Mouse (Mus musculus): Measurements from ENCODE around the gene Olfr1419. TPM values are rescaled to one million over a fixed set of nuclear protein-coding genes. Genes with fewer than 3 reads are reported as not detected.
A peak's percentile ranks its signal among the peaks of the same experiment; 100 is the strongest.
"Not testable (repeated sequence)": the region's sequence is repeated elsewhere in the genome, so short reads cannot be mapped to it uniquely, and the experiment has no call there.

Gene Olfr1419
- polyA plus RNA-seq (2015; fragmentation: Nextera tagmentation; extraction: Ambion mirVana) = not detected in 2 replicates

GRCm38 (mm10) chr19:11875006-11875405 lies at the start of gene Olfr1419:
Gene Olfr1419, minus strand, starts transcription at chr19:11875106.
- H3K4me2 ChIP-seq (ENCODE audit: low read length) = no peak within 1 kb of the TSS
- H3K27me3 ChIP-seq (replicated peaks; ENCODE audit: control insufficient read depth, insufficient read depth, low read length) = no peaks in the 10 kb centered on the region
- 53% methylated on average over 1 of the region's 1 CpGs for WGBS
- no peaks in the 10 kb centered on the region for H3K36me3 ChIP-seq (ENCODE audit: control insufficient read depth, insufficient read depth, low read length)
- H3K9me3 ChIP-seq (ENCODE audit: control insufficient read depth, low read length) = no peaks in the 10 kb centered on the region
- H3K27ac ChIP-seq (ENCODE audit: low read depth, low read length) = no peak within 1 kb of the TSS
- no peak within 1 kb of the TSS for H3K9ac ChIP-seq (ENCODE audit: low read depth, low read length)
- ATAC-seq = no peak
- no peak within 1 kb of the TSS for H3K4me3 ChIP-seq (ENCODE audit: low read length)
- no peaks in the 10 kb centered on the region for H3K4me1 ChIP-seq (ENCODE audit: control insufficient read depth, insufficient read depth, low read depth, low read length)

- not testable (repeated sequence) for H3K4me2 ChIP-seq (ENCODE audit: low read length); H3K4me1 ChIP-seq (ENCODE audit: control insufficient read depth, insufficient read depth, low read depth, low read length); ATAC-seq; H3K4me3 ChIP-seq (ENCODE audit: low read length); H3K9me3 ChIP-seq (ENCODE audit: control insufficient read depth, low read length); H3K9ac ChIP-seq (ENCODE audit: low read depth, low read length); H3K27ac ChIP-seq (ENCODE audit: low read depth, low read length); H3K27me3 ChIP-seq (replicated peaks; ENCODE audit: control insufficient read depth, insufficient read depth, low read length)
- H3K36me3 ChIP-seq (ENCODE audit: control insufficient read depth, insufficient read depth, low read length) = peaks cover 31% of the 10 kb centered on the region
- 97% methylated on average over 2 of the region's 2 CpGs for WGBS
Measured at GRCm38 (mm10) chr19:11922515-11922914, 47.6 kb upstream of the Olfr1419 start.

- Histone ChIP-seq H3K36me3 (ENCODE audit: control insufficient read depth, insufficient read depth, low read length) (peaks cover 30% of the 10 kb centered on the region), H3K9ac (ENCODE audit: low read depth, low read length) (no peak overlapping the region), H3K9me3 (ENCODE audit: control insufficient read depth, low read length) (no peaks in the 10 kb centered on the region), H3K27me3 (replicated peaks; ENCODE audit: control insufficient read depth, insufficient read depth, low read length) (no peaks in the 10 kb centered on the region), H3K27ac (ENCODE audit: low read depth, low read length) (no peak overlapping the region), H3K4me1 (ENCODE audit: control insufficient read depth, insufficient read depth, low read depth, low read length) (no peaks in the 10 kb centered on the region), H3K4me3 (ENCODE audit: low read length) (no peak overlapping the region), H3K4me2 (ENCODE audit: low read length) (no peak overlapping the region)
- WGBS = 97% methylated on average over 1 of the region's 1 CpGs
- ATAC-seq = no peak
Measured at GRCm38 (mm10) chr19:11922068-11922467, 47.2 kb upstream of the Olfr1419 start.

GRCm38 (mm10) chr19:11915804-11916203 lies 40.9 kb upstream of the Olfr1419 start:
- peaks cover 11% of the 10 kb centered on the region for H3K4me1 ChIP-seq (ENCODE audit: control insufficient read depth, insufficient read depth, low read depth, low read length)
- 13% methylated on average over 2 of the region's 2 CpGs for WGBS
- ATAC-seq = no peak
- 0 out of 2 replicates have a peak overlapping the region, but pooled peaks have one; percentile 10 for H3K4me2 ChIP-seq (ENCODE audit: low read length)
- no peaks in the 10 kb centered on the region for H3K9me3 ChIP-seq (ENCODE audit: control insufficient read depth, low read length)
- H3K36me3 ChIP-seq (ENCODE audit: control insufficient read depth, insufficient read depth, low read length) = peaks cover 10% of the 10 kb centered on the region
- no peak overlapping the region for H3K9ac ChIP-seq (ENCODE audit: low read depth, low read length)
- H3K4me3 ChIP-seq (ENCODE audit: low read length) = no peak overlapping the region
- no peak overlapping the region for H3K27ac ChIP-seq (ENCODE audit: low read depth, low read length)
- no peaks in the 10 kb centered on the region for H3K27me3 ChIP-seq (replicated peaks; ENCODE audit: control insufficient read depth, insufficient read depth, low read length)

- peak overlapping the region; percentile 88 for H3K9ac ChIP-seq (ENCODE audit: low read depth, low read length)
- no peaks in the 10 kb centered on the region for H3K9me3 ChIP-seq (ENCODE audit: control insufficient read depth, low read length)
- 0% methylated on average over 49 of the region's 54 CpGs for WGBS
- 0 out of 2 replicates have a peak, but pooled peaks cover 3% of the 10 kb centered on the region for H3K36me3 ChIP-seq (ENCODE audit: control insufficient read depth, insufficient read depth, low read length)
- H3K27ac ChIP-seq (ENCODE audit: low read depth, low read length) = peak overlapping the region; percentile 90
- peak overlapping the region; percentile 93 for H3K4me3 ChIP-seq (ENCODE audit: low read length)
- H3K27me3 ChIP-seq (replicated peaks; ENCODE audit: control insufficient read depth, insufficient read depth, low read length) = no peaks in the 10 kb centered on the region
- peak overlapping the region; percentile 60 for H3K4me2 ChIP-seq (ENCODE audit: low read length)
- ATAC-seq = peak; percentile 76
- peaks cover 11% of the 10 kb centered on the region for H3K4me1 ChIP-seq (ENCODE audit: control insufficient read depth, insufficient read depth, low read depth, low read length)
Measured at GRCm38 (mm10) chr19:11912533-11913121, 37.7 kb upstream of the Olfr1419 start.

- Histone ChIP-seq H3K4me3 (ENCODE audit: low read length) (peak within 1 kb of the TSS; percentile 93), H3K27ac (ENCODE audit: low read depth, low read length) (peak within 1 kb of the TSS; percentile 90), H3K27me3 (replicated peaks; ENCODE audit: control insufficient read depth, insufficient read depth, low read length) (no peaks in the 10 kb centered on the region), H3K36me3 (ENCODE audit: control insufficient read depth, insufficient read depth, low read length) (0 out of 2 replicates have a peak, but pooled peaks cover 3% of the 10 kb centered on the region), H3K9me3 (ENCODE audit: control insufficient read depth, low read length) (no peaks in the 10 kb centered on the region), H3K9ac (ENCODE audit: low read depth, low read length) (peak within 1 kb of the TSS; percentile 88), H3K4me1 (ENCODE audit: control insufficient read depth, insufficient read depth, low read depth, low read length) (peaks cover 11% of the 10 kb centered on the region), H3K4me2 (ENCODE audit: low read length) (peak within 1 kb of the TSS; percentile 85)
- peak; percentile 98 for ATAC-seq
- WGBS = under 1% methylated on average over 38 of the region's 53 CpGs
Measured at GRCm38 (mm10) chr19:11912037-11912532, 37.2 kb upstream of the Olfr1419 start, which contains the start of gene Patl1. Gene Patl1, plus strand, starts transcription at chr19:11912399.

- ATAC-seq = peak; percentile 29; the same call in 1 of the 2 replicates
- WGBS = 3% methylated on average over 17 of the region's 17 CpGs
- Histone ChIP-seq H3K9ac (ENCODE audit: low read depth, low read length) (peak overlapping the region; percentile 88), H3K27ac (ENCODE audit: low read depth, low read length) (peak overlapping the region; percentile 90), H3K4me1 (ENCODE audit: control insufficient read depth, insufficient read depth, low read depth, low read length) (peaks cover 11% of the 10 kb centered on the region), H3K27me3 (replicated peaks; ENCODE audit: control insufficient read depth, insufficient read depth, low read length) (no peaks in the 10 kb centered on the region), H3K4me2 (ENCODE audit: low read length) (peak overlapping the region; percentile 85), H3K36me3 (ENCODE audit: control insufficient read depth, insufficient read depth, low read length) (0 out of 2 replicates have a peak, but pooled peaks cover 3% of the 10 kb centered on the region), H3K4me3 (ENCODE audit: low read length) (peak overlapping the region; percentile 93), H3K9me3 (ENCODE audit: control insufficient read depth, low read length) (no peaks in the 10 kb centered on the region)
Measured at GRCm38 (mm10) chr19:11911603-11912002, 36.7 kb upstream of the Olfr1419 start.

- no peaks in the 10 kb centered on the region for H3K9me3 ChIP-seq (ENCODE audit: control insufficient read depth, low read length)
- H3K27ac ChIP-seq (ENCODE audit: low read depth, low read length) = no peak overlapping the region
- H3K9ac ChIP-seq (ENCODE audit: low read depth, low read length) = no peak overlapping the region
- peak overlapping the region; percentile 93 for H3K4me3 ChIP-seq (ENCODE audit: low read length)
- H3K36me3 ChIP-seq (ENCODE audit: control insufficient read depth, insufficient read depth, low read length) = 0 out of 2 replicates have a peak, but pooled peaks cover 3% of the 10 kb centered on the region
- 97% methylated on average over 5 of the region's 5 CpGs for WGBS
- H3K4me1 ChIP-seq (ENCODE audit: control insufficient read depth, insufficient read depth, low read depth, low read length) = peaks cover 11% of the 10 kb centered on the region
- H3K4me2 ChIP-seq (ENCODE audit: low read length) = peak overlapping the region; percentile 85
- H3K27me3 ChIP-seq (replicated peaks; ENCODE audit: control insufficient read depth, insufficient read depth, low read length) = no peaks in the 10 kb centered on the region
- ATAC-seq = no peak
Measured at GRCm38 (mm10) chr19:11911021-11911420, 36.1 kb upstream of the Olfr1419 start.

GRCm38 (mm10) chr19:11886265-11886664 lies 11.4 kb upstream of the Olfr1419 start, which contains the start of gene Olfr1420:
Gene Olfr1420, plus strand, starts transcription at chr19:11886565.
- H3K4me3 ChIP-seq (ENCODE audit: low read length) = no peak within 1 kb of the TSS
- ATAC-seq = no peak
- H3K9me3 ChIP-seq (ENCODE audit: control insufficient read depth, low read length) = no peaks in the 10 kb centered on the region

More at GRCm38 (mm10) chr19:11886265-11886664, 11.4 kb upstream of the Olfr1419 start, which contains the start of gene Olfr1420:
- Histone ChIP-seq H3K36me3 (ENCODE audit: control insufficient read depth, insufficient read depth, low read length) (no peaks in the 10 kb centered on the region), H3K27me3 (replicated peaks; ENCODE audit: control insufficient read depth, insufficient read depth, low read length) (no peaks in the 10 kb centered on the region), H3K4me2 (ENCODE audit: low read length) (no peak within 1 kb of the TSS), H3K27ac (ENCODE audit: low read depth, low read length) (no peak within 1 kb of the TSS), H3K9ac (ENCODE audit: low read depth, low read length) (no peak within 1 kb of the TSS), H3K4me1 (ENCODE audit: control insufficient read depth, insufficient read depth, low read depth, low read length) (no peaks in the 10 kb centered on the region)
- 48% methylated on average over 1 of the region's 1 CpGs for WGBS
